Mouse (Mus musculus) lung, postnatal 0 days (tissue): Measurements from ENCODE around the gene Oaz2. TPM values are rescaled to one million over a fixed set of nuclear protein-coding genes. Genes with fewer than 3 reads are reported as not detected.

Experiments used
- ATAC-seq: fragments of 200-750 bp; cut with Nextera tagmentation; 2 replicates; pipeline ENCODE4 v1.8.0; 2017; ENCODE audit warnings: moderate library complexity
- DNase-seq: peaks from one replicate; pipeline ENCODE4 v3.0.0-alpha.2; 2016; ENCODE audit warnings: low spot score
- H3K27ac ChIP-seq: fragments of 300-500 bp; sonication (generic); 2 replicates; pipeline ENCODE4 v1.5.1; 2014; ENCODE audit warnings: antibody characterized with exemption, mild to moderate bottlenecking, low read length, mixed read lengths
- H3K27me3 ChIP-seq: fragments of 300-500 bp; sonication (generic); replicated peaks from 2 replicates; pipeline ENCODE4 v1.6.1; 2014; ENCODE audit warnings: low read length, mixed read lengths; ENCODE audit not compliant: insufficient read depth
- H3K36me3 ChIP-seq: fragments of 300-500 bp; sonication (generic); 2 replicates; pipeline ENCODE4 v1.6.1; 2014; ENCODE audit warnings: low read length, mixed read lengths; ENCODE audit not compliant: insufficient read depth
- H3K4me1 ChIP-seq: fragments of 300-500 bp; sonication (generic); 2 replicates; pipeline ENCODE4 v1.6.1; 2014; ENCODE audit warnings: antibody characterized with exemption, low read depth, low read length, mixed read lengths; ENCODE audit not compliant: insufficient read depth
- H3K4me2 ChIP-seq: fragments of 300-500 bp; sonication (generic); replicated peaks from 2 replicates; pipeline ENCODE4 v1.6.1; 2014; ENCODE audit warnings: low read depth, mild to moderate bottlenecking, low read length, moderate library complexity, mixed read lengths
- H3K4me3 ChIP-seq: fragments of 300-500 bp; sonication (generic); 2 replicates; pipeline ENCODE4 v1.5.1; 2014; ENCODE audit warnings: low read depth, low read length
- H3K9ac ChIP-seq: fragments of 300-500 bp; sonication (generic); replicated peaks from 2 replicates; pipeline ENCODE4 v1.6.1; 2014; ENCODE audit warnings: low read depth, mild to moderate bottlenecking
- H3K9me3 ChIP-seq: fragments of 300-500 bp; sonication (generic); 2 replicates; pipeline ENCODE4 v1.6.1; 2016; ENCODE audit warnings: low read length, mixed read lengths
- CTCF ChIP-seq: IDR thresholded peaks from 2 replicates; pipeline ENCODE4 v1.5.1; 2016; ENCODE audit warnings: antibody characterized with exemption, mild to moderate bottlenecking
- EP300 ChIP-seq: IDR thresholded peaks from 2 replicates; pipeline ENCODE4 v1.6.1; 2016; ENCODE audit warnings: antibody characterized with exemption, mild to moderate bottlenecking, control low read depth
- WGBS: fragments of 180-500 bp; shearing (Covaris S2); extraction: QIAGEN DNeasy Blood & Tissue Kit; methylation state at CpG from one replicate; pipeline ENCODE4 v1.1.7; 2014; 5-methylcytosine and 5-hydroxymethylcytosine counted together
- polyA plus RNA-seq: library from polyadenylated mRNA; unstranded; fragments of >200 nt; fragmentation: Nextera tagmentation; extraction: Ambion mirVana; gene quantifications from 2 replicates; pipeline ENCODE4 v1.2.1, GENCODE M21; 2015

Gene Oaz2
- polyA plus RNA-seq, 1 experiment from 2014 or later, result 649 TPM

DNA sequence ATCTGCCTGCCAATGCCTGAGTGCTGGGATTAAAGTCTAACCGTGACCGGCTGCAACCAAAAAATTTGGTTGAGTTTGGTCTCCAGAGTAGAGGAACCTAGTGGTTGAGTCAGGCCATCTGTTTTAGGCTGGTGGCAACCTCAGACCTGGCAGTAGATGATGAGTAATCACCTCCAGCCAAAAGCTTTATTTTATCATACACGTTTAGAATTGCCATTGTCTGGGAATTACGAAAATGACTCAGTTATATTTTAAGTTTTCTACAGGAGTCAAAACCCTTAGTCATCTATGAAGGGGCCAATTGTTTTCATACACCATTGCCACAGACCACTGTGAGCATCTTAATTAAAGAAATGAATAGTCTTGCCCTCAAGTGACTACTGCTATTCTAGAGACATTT lies 30.9 kb upstream of the Oaz2 start:
- ATAC-seq (no peak), DNase-seq (no peak)
- TF ChIP-seq EP300 (no peak), CTCF (no peak)
- H3K4me2 ChIP-seq, result no peak overlapping the region
- no peaks in the 10 kb centered on the region for H3K4me1 ChIP-seq
- no peaks in the 10 kb centered on the region for H3K27me3 ChIP-seq
- H3K27ac ChIP-seq, result no peak overlapping the region
- no peaks in the 10 kb centered on the region for H3K36me3 ChIP-seq
- H3K9me3 ChIP-seq, result no peaks in the 10 kb centered on the region
- H3K9ac ChIP-seq, result no peak overlapping the region
- H3K4me3 ChIP-seq, result no peak overlapping the region
- 82% methylated on average over 4 of the region's 4 CpGs for WGBS

DNA sequence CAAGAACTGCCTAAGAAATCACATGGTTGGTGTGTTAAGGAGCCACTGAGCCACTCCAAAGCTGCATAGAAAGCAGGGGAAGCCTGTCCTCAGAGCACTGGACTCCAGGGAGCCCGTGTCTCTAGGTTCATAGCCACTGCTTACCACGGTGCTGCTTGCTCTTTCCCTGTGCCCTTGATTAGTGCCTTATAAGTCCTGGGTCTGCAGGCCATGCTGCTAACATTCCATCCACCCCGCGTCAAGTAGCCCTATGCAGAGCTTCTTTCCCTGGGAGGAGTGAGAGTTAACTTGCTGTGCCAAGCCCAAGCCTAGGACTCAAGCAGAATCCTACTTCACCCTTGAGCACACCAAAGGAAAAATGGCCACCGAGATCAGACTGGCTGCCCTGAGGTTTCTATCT lies 28.7 kb upstream of the Oaz2 start:
- DNase-seq (no peak), ATAC-seq (no peak)
- H3K27ac ChIP-seq, result no peak overlapping the region
- 62% methylated on average over 5 of the region's 5 CpGs for WGBS
- no peaks in the 10 kb centered on the region for H3K27me3 ChIP-seq
- no peaks in the 10 kb centered on the region for H3K36me3 ChIP-seq
- no peak overlapping the region for H3K9ac ChIP-seq
- H3K4me3 ChIP-seq, result no peak overlapping the region
- H3K4me2 ChIP-seq, result no peak overlapping the region
- TF ChIP-seq EP300 (no peak), CTCF (no peak)
- H3K4me1 ChIP-seq, result no peaks in the 10 kb centered on the region
- no peaks in the 10 kb centered on the region for H3K9me3 ChIP-seq

DNA sequence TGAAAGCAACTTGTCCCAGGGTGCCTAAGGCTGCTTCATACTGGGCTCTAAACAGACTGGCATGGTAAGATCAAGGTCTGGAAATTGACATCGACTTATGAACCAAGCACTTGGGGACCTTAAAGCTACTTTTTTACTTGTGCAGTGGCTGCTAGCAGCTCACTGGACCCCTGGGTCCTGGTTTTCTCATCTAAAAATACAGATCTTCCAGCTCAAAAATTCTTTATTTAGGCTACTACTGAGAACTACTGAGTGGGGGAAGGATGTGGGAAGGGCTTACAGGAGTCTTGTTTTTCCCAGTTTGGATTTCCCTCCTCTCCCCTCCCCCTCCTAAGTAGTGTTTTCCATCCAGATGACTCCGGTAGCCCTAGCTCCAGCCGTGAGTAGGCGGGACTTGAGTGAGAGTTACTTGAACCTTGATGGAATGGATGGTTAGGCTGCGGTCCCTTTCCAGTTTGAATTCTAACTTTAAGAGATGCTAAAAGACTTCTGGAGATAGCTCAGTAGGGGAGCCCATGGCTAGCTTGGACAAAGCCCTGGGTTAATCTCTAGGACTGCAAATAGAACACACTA lies 26.9 kb upstream of the Oaz2 start:
- Histone ChIP-seq H3K36me3 (no peaks in the 10 kb centered on the region), H3K27ac (no peak overlapping the region), H3K27me3 (no peaks in the 10 kb centered on the region), H3K4me1 (no peaks in the 10 kb centered on the region), H3K9me3 (no peaks in the 10 kb centered on the region), H3K4me3 (no peak overlapping the region), H3K9ac (no peak overlapping the region), H3K4me2 (no peak overlapping the region)
- WGBS, result 19% methylated on average over 5 of the region's 5 CpGs
- no peak for ATAC-seq
- DNase-seq, result no peak
- no peak for TF ChIP-seq EP300
- TF ChIP-seq CTCF, result no peak

DNA sequence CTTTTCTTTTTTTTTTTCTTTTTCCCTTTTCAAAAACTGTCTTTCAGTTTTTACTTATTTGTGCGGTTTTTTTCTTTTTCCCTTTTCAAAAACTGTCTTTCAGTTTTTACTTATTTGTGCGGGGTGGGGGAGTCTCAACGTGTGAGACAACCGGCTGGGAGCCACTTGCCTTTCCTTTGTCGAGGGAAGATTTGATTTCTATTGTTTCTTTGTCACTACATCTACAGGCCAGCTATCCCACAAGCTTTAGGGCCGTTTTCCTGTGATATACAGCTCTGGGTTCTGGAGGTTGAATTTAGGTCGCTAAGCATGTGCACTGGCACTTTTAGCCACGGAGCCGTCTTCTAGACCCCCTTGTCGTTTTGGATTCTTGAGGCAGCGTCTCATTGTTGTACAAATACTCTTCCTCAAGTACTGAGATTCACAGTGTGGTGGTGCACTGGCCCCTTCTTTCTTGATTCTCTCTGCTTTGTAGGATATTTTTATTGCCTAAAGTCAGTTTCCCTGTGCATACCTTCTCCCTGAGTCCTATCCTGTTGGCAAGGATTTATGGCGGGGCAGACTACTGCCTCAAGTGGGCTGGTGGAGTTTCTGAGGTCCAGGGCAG lies 26.3 kb upstream of the Oaz2 start:
- Histone ChIP-seq H3K4me3 (no peak overlapping the region), H3K4me1 (no peaks in the 10 kb centered on the region), H3K27me3 (no peaks in the 10 kb centered on the region), H3K36me3 (no peaks in the 10 kb centered on the region), H3K4me2 (no peak overlapping the region), H3K9me3 (no peaks in the 10 kb centered on the region), H3K9ac (no peak overlapping the region), H3K27ac (no peak overlapping the region)
- 29% methylated on average over 12 of the region's 12 CpGs for WGBS
- DNase-seq, result no peak
- no peak for ATAC-seq
- TF ChIP-seq EP300 (no peak), CTCF (no peak)

DNA sequence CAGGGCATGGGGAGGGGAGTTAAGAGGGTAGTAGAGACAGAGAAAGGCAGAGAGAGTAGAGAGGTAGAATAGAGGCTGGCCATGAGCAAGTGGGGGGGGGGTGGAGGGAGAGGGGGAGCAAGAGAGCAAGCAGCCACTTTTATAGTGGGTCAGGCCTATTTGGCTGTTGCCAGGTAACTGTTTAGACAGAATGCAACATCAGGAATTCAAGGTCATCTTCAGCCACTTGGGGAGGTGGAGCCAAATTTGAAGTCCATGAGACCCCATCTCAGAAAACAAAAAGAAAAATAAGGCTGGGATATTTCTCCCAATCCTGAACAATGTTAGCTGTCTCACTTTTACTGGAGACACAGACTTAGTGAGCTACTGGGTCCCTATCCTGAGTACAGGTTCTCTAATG lies 25.3 kb upstream of the Oaz2 start:
- Histone ChIP-seq H3K4me2 (no peak overlapping the region), H3K9me3 (no peaks in the 10 kb centered on the region), H3K9ac (no peak overlapping the region), H3K36me3 (no peaks in the 10 kb centered on the region), H3K4me1 (no peaks in the 10 kb centered on the region), H3K27me3 (no peaks in the 10 kb centered on the region), H3K4me3 (no peak overlapping the region), H3K27ac (no peak overlapping the region)
- TF ChIP-seq CTCF, result no peak
- TF ChIP-seq EP300, result no peak
- DNase-seq (no peak), ATAC-seq (no peak)

DNA sequence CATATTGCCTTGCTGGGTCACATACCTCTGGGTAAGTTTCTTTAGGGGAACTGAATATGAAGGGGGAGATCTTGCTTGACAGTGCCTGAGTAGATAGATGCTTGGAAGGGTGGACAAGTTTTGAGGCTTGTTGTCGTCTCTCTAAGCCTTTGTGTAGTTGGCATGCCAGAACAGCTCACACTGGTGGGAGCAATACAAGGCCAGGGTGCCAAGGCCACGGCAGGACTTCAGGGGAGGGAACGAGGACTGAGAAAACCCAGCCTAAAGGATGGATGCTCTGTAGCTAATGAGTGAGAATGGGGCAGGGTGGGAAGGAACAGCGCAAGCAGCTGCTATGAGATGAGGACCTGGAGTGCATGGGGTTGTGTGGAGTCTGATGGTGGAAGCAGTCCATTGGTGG lies 22.8 kb upstream of the Oaz2 start:
- DNase-seq (no peak), ATAC-seq (no peak)
- H3K27me3 ChIP-seq, result no peaks in the 10 kb centered on the region
- H3K27ac ChIP-seq, result no peak overlapping the region
- H3K4me1 ChIP-seq, result no peaks in the 10 kb centered on the region
- H3K9me3 ChIP-seq, result no peaks in the 10 kb centered on the region
- TF ChIP-seq EP300, result no peak
- no peak for TF ChIP-seq CTCF
- H3K9ac ChIP-seq, result no peak overlapping the region
- 81% methylated on average over 4 of the region's 4 CpGs for WGBS
- no peak overlapping the region for H3K4me3 ChIP-seq
- H3K36me3 ChIP-seq, result no peaks in the 10 kb centered on the region
- H3K4me2 ChIP-seq, result no peak overlapping the region

DNA sequence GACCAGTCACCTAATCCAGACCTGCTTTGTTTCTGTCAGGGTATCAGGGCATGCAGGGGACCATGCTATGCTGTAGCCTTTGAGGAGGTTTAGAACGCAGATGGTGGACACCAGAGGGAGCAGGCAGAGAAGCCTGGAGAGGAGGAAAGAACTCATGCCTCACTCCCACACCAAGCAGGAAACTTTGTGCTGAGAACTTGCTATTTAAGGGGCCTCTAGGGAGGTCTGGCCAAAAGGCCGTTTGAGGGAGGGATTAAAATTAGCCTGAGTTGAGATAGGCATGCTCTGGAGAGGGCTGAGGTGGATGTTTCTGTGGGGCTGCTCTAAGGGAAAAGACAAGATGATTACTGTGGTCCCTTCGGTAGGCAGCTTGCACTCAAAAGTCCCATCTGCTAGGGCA lies 21.8 kb upstream of the Oaz2 start:
- Histone ChIP-seq H3K9ac (no peak overlapping the region), H3K4me3 (no peak overlapping the region), H3K9me3 (no peaks in the 10 kb centered on the region), H3K27me3 (no peaks in the 10 kb centered on the region), H3K4me2 (no peak overlapping the region), H3K27ac (no peak overlapping the region), H3K36me3 (no peaks in the 10 kb centered on the region), H3K4me1 (no peaks in the 10 kb centered on the region)
- ATAC-seq, result no peak
- no peak for DNase-seq
- WGBS, result 46% methylated on average over 3 of the region's 3 CpGs
- TF ChIP-seq EP300 (no peak), CTCF (no peak)
